Mouse (Mus musculus) E14TG2a.4 (cell line): ENCODE data around the gene Cemip2.

Experiments
- H3K27me3 ChIP-seq: 2 replicates; pipeline ENCODE4 v1.6.1; 2014; ENCODE audit warnings: low read length, control low read depth; ENCODE audit not compliant: insufficient read depth
- H3K36me3 ChIP-seq: 2 replicates; pipeline ENCODE4 v1.6.1; 2014; ENCODE audit warnings: low read length, control low read depth; ENCODE audit not compliant: insufficient read depth
- H3K4me1 ChIP-seq: replicated peaks from 2 replicates; pipeline ENCODE4 v1.6.1; 2014; ENCODE audit warnings: low read depth, low read length, control low read depth
- H3K4me3 ChIP-seq: replicated peaks from 2 replicates; pipeline ENCODE4 v1.5.1; 2014; ENCODE audit warnings: mild to moderate bottlenecking, low read length
- H3K9me3 ChIP-seq: 2 replicates; pipeline ENCODE4 v1.6.1; 2014; ENCODE audit warnings: low read length, control low read depth
- CTCF ChIP-seq: conservative IDR thresholded peaks from 2 replicates; pipeline ENCODE4 v1.5.1; 2014; ENCODE audit warnings: low read length
- NANOG ChIP-seq: IDR thresholded peaks from 2 replicates; pipeline ENCODE4 v1.6.1; 2014; ENCODE audit warnings: borderline replicate concordance, low read length, mixed read lengths
- POU5F1 ChIP-seq: IDR thresholded peaks from 2 replicates; pipeline ENCODE4 v1.6.1; 2014; ENCODE audit warnings: low read length, borderline replicate concordance

Cemip2 gene

GRCm38 (mm10) chr19:21781787-21782432, 3.8 kb downstream of the Cemip2 start:
- Histone ChIP-seq H3K4me3 (peak overlapping the region; percentile 98), H3K27me3 (no peaks in the 10 kb centered on the region), H3K9me3 (no peaks in the 10 kb centered on the region), H3K4me1 (peaks cover 81% of the 10 kb centered on the region), H3K36me3 (peaks cover 32% of the 10 kb centered on the region)
- no peak for TF ChIP-seq CTCF
- no peak for TF ChIP-seq NANOG
- TF ChIP-seq POU5F1, result no peak

GRCm38 (mm10) chr19:21783717-21784116, 5.6 kb downstream of the Cemip2 start:
- TF ChIP-seq POU5F1, result no peak
- H3K4me3 ChIP-seq, result peak overlapping the region; percentile 71

DNA sequence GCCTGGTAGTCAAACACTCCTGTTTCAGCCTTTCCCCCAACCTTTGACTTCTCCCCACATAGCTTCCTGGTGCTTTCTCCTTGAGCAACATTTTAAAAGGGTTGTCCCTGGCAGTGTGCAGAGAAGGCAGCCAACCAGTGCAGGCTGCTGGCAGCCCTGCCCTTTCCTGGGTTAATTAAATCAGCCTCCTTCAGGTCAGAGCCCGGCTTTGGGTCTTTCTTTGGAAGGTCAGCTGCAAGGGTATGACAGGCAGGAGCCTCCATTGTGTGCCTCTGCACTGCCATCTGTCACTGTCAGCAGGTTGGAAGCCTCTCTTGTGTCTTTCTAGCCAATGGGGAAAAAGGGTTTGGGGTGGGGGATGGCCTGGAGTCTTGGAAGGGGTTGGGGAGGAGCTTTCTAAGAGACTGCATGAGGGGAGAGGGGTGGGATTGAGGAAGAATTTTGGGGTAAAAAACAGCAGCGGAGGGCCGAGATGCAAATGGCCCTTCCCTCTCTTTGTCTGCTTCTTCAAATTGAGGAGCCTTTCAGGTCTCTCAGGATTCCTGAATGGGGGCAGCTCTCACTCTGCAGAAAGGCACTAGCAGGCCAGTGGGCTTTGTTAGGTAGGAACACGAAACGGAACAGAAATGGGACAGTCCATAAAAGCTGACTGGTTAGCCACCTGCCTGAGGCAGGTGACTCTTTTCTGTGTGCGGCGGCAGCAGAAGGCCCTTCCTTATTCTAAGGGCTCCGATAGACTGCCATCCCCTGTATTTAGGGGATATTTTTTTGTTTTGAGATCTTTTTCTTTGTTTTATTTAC, 6.4 kb downstream of the Cemip2 start:
- Histone ChIP-seq H3K36me3 (peaks cover 41% of the 10 kb centered on the region), H3K27me3 (no peaks in the 10 kb centered on the region), H3K4me3 (peak overlapping the region; percentile 71), H3K4me1 (peaks cover 94% of the 10 kb centered on the region), H3K9me3 (no peaks in the 10 kb centered on the region)
- TF ChIP-seq CTCF (no peak), POU5F1 (no peak), NANOG (no peak)

More at GRCm38 (mm10) chr19:21783717-21784116, 5.6 kb downstream of the Cemip2 start:
- no peaks in the 10 kb centered on the region for H3K27me3 ChIP-seq
- H3K4me1 ChIP-seq, result peaks cover 92% of the 10 kb centered on the region
- H3K36me3 ChIP-seq, result peaks cover 39% of the 10 kb centered on the region
- no peaks in the 10 kb centered on the region for H3K9me3 ChIP-seq

DNA sequence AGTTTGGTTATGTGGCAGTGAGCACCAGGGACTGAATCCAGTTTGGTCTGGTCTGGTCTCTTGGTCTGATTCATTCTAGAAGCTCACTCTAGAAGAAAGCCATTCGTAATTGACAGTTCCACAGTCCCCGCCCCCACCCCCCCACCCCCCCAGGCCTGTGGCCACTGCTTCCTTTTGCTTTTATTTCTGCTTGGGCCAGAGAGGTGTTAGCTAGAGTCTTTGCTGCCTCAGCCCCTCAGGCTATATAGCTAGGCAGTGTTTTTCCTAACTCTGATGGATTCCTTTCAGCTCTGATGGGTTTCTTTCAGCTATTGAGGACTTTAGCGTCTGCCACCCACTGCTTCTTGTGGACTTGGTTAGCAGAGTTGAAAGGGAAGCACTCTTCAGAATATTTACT, 7.0 kb downstream of the Cemip2 start:
- Histone ChIP-seq H3K9me3 (no peaks in the 10 kb centered on the region), H3K36me3 (peaks cover 39% of the 10 kb centered on the region), H3K4me3 (peak overlapping the region; percentile 71), H3K4me1 (peaks cover 94% of the 10 kb centered on the region), H3K27me3 (no peaks in the 10 kb centered on the region)
- TF ChIP-seq CTCF, result no peak
- TF ChIP-seq NANOG, result peak; percentile 98

DNA sequence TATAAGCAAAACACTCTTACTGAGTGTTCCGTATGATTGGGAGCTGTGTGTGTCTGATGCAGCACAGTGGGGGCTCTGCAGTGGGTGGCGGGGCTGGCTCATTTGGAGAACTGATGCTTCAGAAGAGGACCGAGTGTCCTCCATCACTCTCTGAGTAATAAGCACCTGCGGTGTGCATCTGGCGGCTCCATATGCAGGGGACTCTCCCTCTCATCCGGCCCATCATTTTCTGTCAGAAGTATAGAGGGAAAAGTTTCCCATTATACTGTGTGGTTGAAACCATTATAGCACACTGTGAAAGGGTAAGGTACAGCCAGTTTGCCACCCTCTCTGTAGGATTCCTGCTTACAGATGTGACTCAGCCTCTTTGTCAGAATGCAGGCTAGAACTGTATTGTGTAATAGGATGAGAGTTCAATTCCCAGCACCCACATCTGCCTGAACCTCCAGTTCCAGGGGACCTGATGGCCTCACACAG, 8.9 kb downstream of the Cemip2 start:
- TF ChIP-seq CTCF, result no peak
- TF ChIP-seq POU5F1, result no peak
- no peak for TF ChIP-seq NANOG
- Histone ChIP-seq H3K4me1 (peaks cover 80% of the 10 kb centered on the region), H3K9me3 (no peaks in the 10 kb centered on the region), H3K4me3 (peak overlapping the region; percentile 23; the same call in 1 of the 2 replicates), H3K36me3 (peaks cover 20% of the 10 kb centered on the region), H3K27me3 (no peaks in the 10 kb centered on the region)

GRCm38 (mm10) chr19:21788999-21789398, 10.9 kb downstream of the Cemip2 start:
- Histone ChIP-seq H3K27me3 (no peaks in the 10 kb centered on the region), H3K36me3 (peaks cover 25% of the 10 kb centered on the region), H3K4me3 (peak overlapping the region; percentile 78), H3K4me1 (peaks cover 78% of the 10 kb centered on the region), H3K9me3 (no peaks in the 10 kb centered on the region)
- TF ChIP-seq NANOG (peak; percentile 81), POU5F1 (no peak), CTCF (no peak)

DNA sequence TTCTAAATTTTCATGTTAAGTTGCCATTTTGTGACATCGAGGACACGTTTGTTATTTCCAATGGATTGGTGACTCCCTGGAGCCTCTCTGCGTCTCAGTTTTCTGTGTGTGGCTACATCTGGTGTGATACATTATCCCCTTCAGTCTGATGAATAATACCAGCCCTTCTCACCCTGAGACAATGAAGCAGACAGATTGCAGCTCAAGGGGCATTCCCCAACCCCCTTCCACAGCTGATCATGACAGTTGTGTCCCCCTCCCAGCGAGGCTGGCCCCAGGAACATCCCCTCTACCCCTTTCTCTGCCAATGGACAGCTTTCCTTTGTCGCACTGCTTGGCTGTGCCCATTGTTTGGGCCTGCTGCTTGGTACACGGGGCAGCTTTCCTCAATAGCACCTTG, 11.5 kb downstream of the Cemip2 start:
- Histone ChIP-seq H3K36me3 (peaks cover 32% of the 10 kb centered on the region), H3K4me3 (peak overlapping the region; percentile 78), H3K9me3 (no peaks in the 10 kb centered on the region), H3K27me3 (no peaks in the 10 kb centered on the region), H3K4me1 (peaks cover 82% of the 10 kb centered on the region)
- TF ChIP-seq NANOG, result no peak

DNA sequence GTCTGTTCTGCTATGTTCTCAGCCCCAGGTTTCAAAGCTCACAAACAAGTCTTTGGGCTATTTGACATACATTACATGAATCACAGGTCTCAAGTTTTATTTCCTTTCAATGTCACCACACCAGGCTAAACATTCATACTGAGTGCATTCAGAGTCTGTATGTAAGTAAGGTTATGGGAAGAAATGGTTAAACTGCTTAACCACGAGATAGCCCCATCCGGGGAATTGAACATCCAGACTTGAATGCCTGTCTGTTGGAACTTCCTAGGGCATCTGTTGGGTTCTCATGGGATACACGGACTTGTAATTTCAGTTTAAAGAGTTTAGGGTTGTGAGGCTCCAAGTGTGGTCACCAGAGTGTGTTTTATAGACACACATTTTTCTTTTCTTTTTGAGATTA, 13.2 kb downstream of the Cemip2 start:
- Histone ChIP-seq H3K4me1 (peaks cover 83% of the 10 kb centered on the region), H3K9me3 (no peaks in the 10 kb centered on the region), H3K36me3 (peaks cover 49% of the 10 kb centered on the region), H3K4me3 (peak overlapping the region; percentile 80), H3K27me3 (no peaks in the 10 kb centered on the region)
- no peak for TF ChIP-seq CTCF
- no peak for TF ChIP-seq POU5F1
- TF ChIP-seq NANOG, result no peak

DNA sequence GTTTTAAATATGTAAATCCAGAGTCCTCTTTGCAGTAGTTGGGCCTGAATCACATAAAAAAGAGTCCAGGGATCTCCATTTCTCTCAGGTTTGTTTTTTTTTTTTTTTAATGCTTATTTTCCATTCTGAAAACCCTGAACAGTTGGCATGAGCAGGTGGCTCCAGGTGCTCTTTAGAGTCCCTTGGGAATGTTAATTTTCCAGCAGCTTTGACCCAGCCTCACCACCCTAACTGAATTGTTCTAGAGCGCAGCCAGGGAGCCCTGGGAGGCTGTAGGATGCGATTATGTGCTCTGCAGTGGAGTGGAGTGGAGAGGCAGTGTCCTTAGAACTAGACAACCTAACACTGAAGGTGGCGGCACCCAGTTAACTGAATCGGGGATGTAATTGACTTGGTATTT, 13.7 kb downstream of the Cemip2 start:
- Histone ChIP-seq H3K27me3 (no peaks in the 10 kb centered on the region), H3K4me3 (peak overlapping the region; percentile 80), H3K9me3 (no peaks in the 10 kb centered on the region), H3K4me1 (peaks cover 83% of the 10 kb centered on the region), H3K36me3 (peaks cover 52% of the 10 kb centered on the region)
- no peak for TF ChIP-seq NANOG
- TF ChIP-seq CTCF, result no peak
- TF ChIP-seq POU5F1, result no peak
